Mouse (Mus musculus) liver, embryonic 15.5 days (tissue): Measurements from ENCODE around the gene Sart3. TPM values are rescaled to one million over a fixed set of nuclear protein-coding genes. Genes with fewer than 3 reads are reported as not detected.
A peak's percentile ranks its signal among the peaks of the same experiment; 100 is the strongest.
"Not testable (repeated sequence)": the region's sequence is repeated elsewhere in the genome, so short reads cannot be mapped to it uniquely, and the experiment has no call there.

ENCODE experiments used
- ATAC-seq: fragments of 200-750 bp; cut with Nextera tagmentation; 2 replicates; pipeline ENCODE4 v1.8.0; 2017; ENCODE audit warnings: moderate number of reproducible peaks, mild to moderate bottlenecking, moderate library complexity; ENCODE audit not compliant: insufficient read depth
- H3K27ac ChIP-seq: fragments of 300-500 bp; sonication (generic); replicated peaks from 2 replicates; pipeline ENCODE4 v1.5.1; 2015; ENCODE audit warnings: mild to moderate bottlenecking, inconsistent platforms
- H3K27me3 ChIP-seq: fragments of 300-500 bp; sonication (generic); 2 replicates; pipeline ENCODE4 v1.6.1; 2015; ENCODE audit warnings: mild to moderate bottlenecking, inconsistent platforms
- H3K36me3 ChIP-seq: fragments of 300-500 bp; sonication (generic); replicated peaks from 2 replicates; pipeline ENCODE4 v1.6.1; 2015; ENCODE audit warnings: moderate library complexity, mild to moderate bottlenecking, inconsistent platforms
- H3K4me1 ChIP-seq: fragments of 300-500 bp; sonication (generic); replicated peaks from 2 replicates; pipeline ENCODE4 v1.6.1; 2015; ENCODE audit warnings: inconsistent platforms
- H3K4me2 ChIP-seq: fragments of 300-500 bp; sonication (generic); 2 replicates; pipeline ENCODE4 v1.6.1; 2015; ENCODE audit warnings: moderate library complexity, mild to moderate bottlenecking, inconsistent platforms
- H3K4me3 ChIP-seq: fragments of 300-500 bp; sonication (generic); replicated peaks from 2 replicates; pipeline ENCODE4 v1.5.1; 2015; ENCODE audit warnings: mild to moderate bottlenecking, inconsistent platforms
- H3K9ac ChIP-seq: fragments of 300-500 bp; sonication (generic); 2 replicates; pipeline ENCODE4 v1.6.1; 2015; ENCODE audit warnings: moderate library complexity, mild to moderate bottlenecking, inconsistent platforms
- H3K9me3 ChIP-seq: fragments of 300-500 bp; sonication (generic); replicated peaks from 2 replicates; pipeline ENCODE4 v1.6.1; 2016; ENCODE audit warnings: inconsistent platforms
- WGBS: fragments of 180-500 bp; shearing (Covaris S2); methylation state at CpG from one replicate; pipeline ENCODE4 v1.1.7; 2015; ENCODE audit warnings: mixed read lengths; ENCODE audit not compliant: insufficient replicate concordance; 5-methylcytosine and 5-hydroxymethylcytosine counted together
- polyA plus RNA-seq: library from polyadenylated mRNA; unstranded; fragments of >200 nt; fragmentation: Nextera tagmentation; extraction: Ambion mirVana; gene quantifications from 2 replicates; pipeline ENCODE4 v1.2.1, GENCODE M21; 2015

Sart3 gene
- polyA plus RNA-seq, 1 experiment from 2014 or later, result 17.5 TPM

GRCm38 (mm10) chr5:113777728-113778127, 5.4 kb upstream of the Sart3 start:
- not testable (repeated sequence) for H3K9me3 ChIP-seq, ATAC-seq, H3K4me2 ChIP-seq, H3K27ac ChIP-seq, H3K4me3 ChIP-seq, H3K9ac ChIP-seq, H3K27me3 ChIP-seq
- H3K36me3 ChIP-seq, result peaks cover 47% of the 10 kb centered on the region
- H3K4me1 ChIP-seq, result peaks cover 17% of the 10 kb centered on the region
- 90% methylated on average over 8 of the region's 8 CpGs for WGBS

- 44% methylated on average over 8 of the region's 8 CpGs for WGBS
- H3K4me2 ChIP-seq, result no peak overlapping the region
- H3K9me3 ChIP-seq, result no peaks in the 10 kb centered on the region
- no peak overlapping the region for H3K4me3 ChIP-seq
- peaks cover 47% of the 10 kb centered on the region for H3K36me3 ChIP-seq
- peak overlapping the region; percentile 72 for H3K27ac ChIP-seq
- peaks cover 23% of the 10 kb centered on the region for H3K4me1 ChIP-seq
- no peak for ATAC-seq
- H3K9ac ChIP-seq, result no peak overlapping the region
- H3K27me3 ChIP-seq, result no peaks in the 10 kb centered on the region
Measured at GRCm38 (mm10) chr5:113776896-113777226, 4.6 kb upstream of the Sart3 start.

GRCm38 (mm10) chr5:113776128-113776895, 4.0 kb upstream of the Sart3 start:
- Histone ChIP-seq H3K27ac (peak overlapping the region; percentile 72), H3K27me3 (no peaks in the 10 kb centered on the region), H3K36me3 (peaks cover 47% of the 10 kb centered on the region), H3K9me3 (no peaks in the 10 kb centered on the region), H3K4me1 (peaks cover 23% of the 10 kb centered on the region), H3K9ac (no peak overlapping the region), H3K4me3 (no peak overlapping the region), H3K4me2 (no peak overlapping the region)
- 57% methylated on average over 15 of the region's 15 CpGs for WGBS
- ATAC-seq, result no peak

GRCm38 (mm10) chr5:113775585-113775984, 3.3 kb upstream of the Sart3 start:
- Histone ChIP-seq H3K4me2 (no peak overlapping the region), H3K4me3 (no peak overlapping the region), H3K27ac (peak overlapping the region; percentile 72), H3K9me3 (no peaks in the 10 kb centered on the region), H3K9ac (no peak overlapping the region), H3K27me3 (no peaks in the 10 kb centered on the region), H3K36me3 (peaks cover 47% of the 10 kb centered on the region), H3K4me1 (peaks cover 28% of the 10 kb centered on the region)
- 79% methylated on average over 10 of the region's 10 CpGs for WGBS
- ATAC-seq, result no peak

GRCm38 (mm10) chr5:113773664-113774063, 1.4 kb upstream of the Sart3 start:
- Histone ChIP-seq H3K4me2 (peak overlapping the region; percentile 92), H3K9ac (peak overlapping the region; percentile 81), H3K4me3 (peak overlapping the region; percentile 95), H3K36me3 (peaks cover 48% of the 10 kb centered on the region), H3K27ac (peak overlapping the region; percentile 91), H3K27me3 (no peaks in the 10 kb centered on the region), H3K4me1 (peaks cover 46% of the 10 kb centered on the region), H3K9me3 (no peaks in the 10 kb centered on the region)
- WGBS, result 0% methylated on average over 7 of the region's 7 CpGs
- ATAC-seq, result peak; percentile 36

GRCm38 (mm10) chr5:113772905-113773519, 702 bp upstream of the Sart3 start:
- Histone ChIP-seq H3K9ac (peak overlapping the region; percentile 81), H3K4me3 (peak overlapping the region; percentile 95), H3K36me3 (peaks cover 48% of the 10 kb centered on the region), H3K27ac (peak overlapping the region; percentile 91), H3K4me1 (peaks cover 43% of the 10 kb centered on the region), H3K9me3 (no peaks in the 10 kb centered on the region), H3K27me3 (no peaks in the 10 kb centered on the region), H3K4me2 (peak overlapping the region; percentile 92)
- ATAC-seq, result peak; percentile 26
- WGBS, result 1% methylated on average over 38 of the region's 38 CpGs

- H3K4me1 ChIP-seq, result peaks cover 43% of the 10 kb centered on the region
- H3K27me3 ChIP-seq, result no peaks in the 10 kb centered on the region
- no peaks in the 10 kb centered on the region for H3K9me3 ChIP-seq
- ATAC-seq, result peak; percentile 78
- H3K27ac ChIP-seq, result peak overlapping the region; percentile 91
- H3K4me3 ChIP-seq, result peak overlapping the region; percentile 95
- peak overlapping the region; percentile 92 for H3K4me2 ChIP-seq
- WGBS, result under 1% methylated on average over 97 of the region's 97 CpGs
- peak overlapping the region; percentile 91 for H3K9ac ChIP-seq
- H3K36me3 ChIP-seq, result peaks cover 49% of the 10 kb centered on the region
Measured at GRCm38 (mm10) chr5:113771213-113772162, 822 bp downstream of the Sart3 start.

GRCm38 (mm10) chr5:113768806-113769205, 3.5 kb downstream of the Sart3 start:
- H3K4me1 ChIP-seq, result peaks cover 42% of the 10 kb centered on the region
- H3K27ac ChIP-seq, result no peak overlapping the region
- H3K9me3 ChIP-seq, result no peaks in the 10 kb centered on the region
- WGBS, result 86% methylated on average over 8 of the region's 8 CpGs
- no peak overlapping the region for H3K9ac ChIP-seq
- H3K27me3 ChIP-seq, result no peaks in the 10 kb centered on the region
- H3K36me3 ChIP-seq, result peaks cover 47% of the 10 kb centered on the region
- peak overlapping the region; percentile 1; the same call in 1 of the 2 replicates for H3K4me2 ChIP-seq
- ATAC-seq, result no peak
- H3K4me3 ChIP-seq, result no peak overlapping the region

- WGBS, result 69% methylated on average over 13 of the region's 13 CpGs
- H3K9ac ChIP-seq, result no peak overlapping the region
- peaks cover 76% of the 10 kb centered on the region for H3K36me3 ChIP-seq
- no peak overlapping the region for H3K27ac ChIP-seq
- no peak overlapping the region for H3K4me2 ChIP-seq
- H3K4me3 ChIP-seq, result no peak overlapping the region
- peaks cover 28% of the 10 kb centered on the region for H3K4me1 ChIP-seq
- H3K27me3 ChIP-seq, result no peaks in the 10 kb centered on the region
- no peaks in the 10 kb centered on the region for H3K9me3 ChIP-seq
- ATAC-seq, result no peak
Measured at GRCm38 (mm10) chr5:113765641-113766526, 6.4 kb downstream of the Sart3 start.

GRCm38 (mm10) chr5:113764426-113764825, 7.9 kb downstream of the Sart3 start:
- no peaks in the 10 kb centered on the region for H3K27me3 ChIP-seq
- no peak overlapping the region for H3K4me2 ChIP-seq
- H3K9me3 ChIP-seq, result no peaks in the 10 kb centered on the region
- peaks cover 14% of the 10 kb centered on the region for H3K4me1 ChIP-seq
- ATAC-seq, result no peak
- no peak overlapping the region for H3K27ac ChIP-seq
- WGBS, result 79% methylated on average over 7 of the region's 7 CpGs
- H3K4me3 ChIP-seq, result no peak overlapping the region
- no peak overlapping the region for H3K9ac ChIP-seq
- peaks cover 90% of the 10 kb centered on the region for H3K36me3 ChIP-seq
